Mouse (Mus musculus): ENCODE measurements at regions not wholly inside any gene's neighbourhood (a gene's known extent, or its start where the extent isn't known, plus 50 kb on each side); places are given as distances from the start of the nearest gene placed in this dataset.

DNA sequence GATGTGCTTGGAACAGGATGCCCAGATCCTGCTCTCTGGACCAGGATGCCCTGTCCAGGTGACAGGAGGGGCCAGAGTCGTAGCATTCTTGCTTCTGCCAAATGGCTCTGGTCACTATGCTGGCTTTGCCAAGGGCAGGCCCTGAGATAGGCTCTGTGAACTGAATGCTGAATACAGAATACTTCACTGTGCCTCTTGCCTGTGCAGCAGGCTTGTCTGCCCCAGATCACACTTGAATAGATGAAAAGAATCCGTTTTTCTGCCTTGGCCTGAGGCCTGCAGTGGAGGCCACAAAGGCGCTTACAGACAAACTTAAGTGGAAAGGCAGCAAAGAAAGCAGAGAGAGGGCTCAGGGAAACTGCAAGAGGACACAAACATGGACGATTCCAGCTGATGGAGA, 99.7 kb upstream of the Arhgap32 start:
- TF ChIP-seq CTCF (IDR thresholded peaks at IDR 0.05) (no peak), POLR2A (IDR thresholded peaks at IDR 0.05; ENCODE audit: insufficient read depth, low read depth, low read length) (no peak)

Data from heart, adult 2 months (tissue).